Mouse (Mus musculus) C2C12 (cell line): ENCODE measurements at regions not wholly inside any gene's neighbourhood (a gene's known extent, or its start where the extent isn't known, plus 50 kb on each side); places are given as distances from the start of the nearest gene placed in this dataset.

ENCODE experiments used
- H3K27me3 ChIP-seq: one replicate; pipeline ENCODE4 v1.6.1; 2011; ENCODE audit not compliant: control insufficient read depth, insufficient read depth, insufficient read length
- H3K36me3 ChIP-seq: one replicate; pipeline ENCODE4 v1.6.1; 2011; ENCODE audit not compliant: control insufficient read depth, insufficient read depth
- H3K4me3 ChIP-seq: one replicate; pipeline ENCODE4 v1.5.1; 2011; ENCODE audit warnings: mild to moderate bottlenecking, control low read depth; ENCODE audit not compliant: poor library complexity, insufficient read depth, severe bottlenecking
- H3K79me2 ChIP-seq: one replicate; pipeline ENCODE4 v1.6.1; 2011; ENCODE audit not compliant: control insufficient read depth, insufficient read depth
- H3K79me3 ChIP-seq: one replicate; pipeline ENCODE4 v1.6.1; 2011; ENCODE audit warnings: low read depth, control low read depth
- H3ac ChIP-seq: one replicate; pipeline ENCODE3; 2011; ENCODE audit warnings: low read depth; ENCODE audit not compliant: control insufficient read depth, insufficient read length
- CEBPB ChIP-seq: IDR thresholded peaks from one replicate; pipeline ENCODE4 v1.6.1; 2011; ENCODE audit warnings: low read depth, mild to moderate bottlenecking, control low read depth, moderate library complexity
- CTCF ChIP-seq: IDR thresholded peaks from one replicate; pipeline ENCODE4 v1.5.1; 2011; ENCODE audit not compliant: control insufficient read depth, insufficient read depth, insufficient read length
- FOSL1 ChIP-seq: IDR thresholded peaks from one replicate; pipeline ENCODE4 v1.8.0; 2011; ENCODE audit warnings: mild to moderate bottlenecking, low read length; ENCODE audit not compliant: poor library complexity, insufficient read depth, severe bottlenecking
- MAX ChIP-seq: IDR thresholded peaks from one replicate; pipeline ENCODE4 v1.6.1; 2011; ENCODE audit warnings: mild to moderate bottlenecking, control low read depth
- MYOD1 ChIP-seq: IDR thresholded peaks from one replicate; pipeline ENCODE4 v1.6.1; 2011; ENCODE audit warnings: low read depth; ENCODE audit not compliant: control insufficient read depth, insufficient read length
- MYOG ChIP-seq: IDR thresholded peaks from one replicate; pipeline ENCODE4 v1.6.1; 2011; ENCODE audit not compliant: control insufficient read depth, insufficient read length; ENCODE audit errors: extremely low read depth
- USF1 ChIP-seq: IDR thresholded peaks from one replicate; pipeline ENCODE4 v1.6.1; 2011; ENCODE audit warnings: low read depth, mild to moderate bottlenecking, control low read depth, moderate library complexity

DNA sequence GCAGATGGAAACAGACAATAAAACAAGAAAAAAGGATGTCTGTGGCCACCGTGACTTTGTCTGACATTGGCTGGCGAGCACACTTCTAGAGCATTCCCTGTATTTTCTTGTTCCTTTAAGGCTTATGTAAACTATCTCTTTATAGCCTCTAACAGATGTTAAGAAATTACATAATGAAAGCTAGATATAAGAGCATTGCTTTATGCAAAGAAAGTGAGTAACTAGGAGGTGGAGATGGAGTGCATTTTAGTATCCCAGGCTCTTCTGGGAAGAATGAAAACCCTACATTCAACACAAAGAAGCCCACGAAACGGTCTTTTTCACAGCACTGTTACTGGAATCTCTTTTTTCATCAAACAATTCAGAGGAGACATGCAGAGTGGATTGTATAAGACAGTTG, 304.4 kb downstream of the Adamts20 start:
- TF ChIP-seq MAX: no peak
- no peak for TF ChIP-seq FOSL1
- TF ChIP-seq MYOG: no peak
- TF ChIP-seq USF1: no peak
- no peak for TF ChIP-seq MYOD1
- TF ChIP-seq CEBPB: no peak
- TF ChIP-seq CTCF: no peak
- Histone ChIP-seq H3K36me3 (no peaks in the 10 kb centered on the region), H3K27me3 (no peaks in the 10 kb centered on the region)

DNA sequence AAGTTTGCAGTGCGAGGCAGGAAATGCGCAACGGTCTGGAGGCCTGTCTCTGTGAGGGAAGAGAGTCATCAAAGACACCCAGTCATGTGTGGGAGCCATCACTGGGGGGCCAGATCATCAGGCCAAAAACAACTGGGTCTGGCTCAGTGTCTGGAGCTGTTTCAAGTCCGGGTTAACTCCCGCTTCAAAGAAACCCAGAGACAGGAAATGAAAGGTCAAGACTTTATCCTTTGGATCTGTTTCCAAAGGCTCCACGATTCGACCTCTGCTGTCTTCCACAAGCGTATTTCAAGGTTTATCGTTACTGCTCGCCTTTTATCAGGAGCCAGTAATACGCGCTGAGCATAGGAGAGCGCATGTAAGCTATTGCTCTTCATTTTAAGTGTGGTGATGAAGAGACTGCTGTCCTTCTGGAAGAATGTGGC, 325.7 kb downstream of the Adamts20 start:
- H3K4me3 ChIP-seq: no peak overlapping the region
- TF ChIP-seq CTCF: no peak
- TF ChIP-seq MYOD1: no peak
- TF ChIP-seq MAX: no peak
- no peak for TF ChIP-seq USF1
- no peak for TF ChIP-seq MYOG
- no peak for TF ChIP-seq CEBPB
- no peak for TF ChIP-seq FOSL1
- no peaks in the 10 kb centered on the region for H3K27me3 ChIP-seq
- no peaks in the 10 kb centered on the region for H3K79me2 ChIP-seq
- H3K79me3 ChIP-seq: no peaks in the 10 kb centered on the region
- H3K36me3 ChIP-seq: no peaks in the 10 kb centered on the region
- H3ac ChIP-seq: no peak overlapping the region

More for the DNA sequence above, 304.4 kb downstream of the Adamts20 start:
- no peaks in the 10 kb centered on the region for H3K79me3 ChIP-seq
- H3K4me3 ChIP-seq: no peak overlapping the region
- H3ac ChIP-seq: no peak overlapping the region
- H3K79me2 ChIP-seq: no peaks in the 10 kb centered on the region

DNA sequence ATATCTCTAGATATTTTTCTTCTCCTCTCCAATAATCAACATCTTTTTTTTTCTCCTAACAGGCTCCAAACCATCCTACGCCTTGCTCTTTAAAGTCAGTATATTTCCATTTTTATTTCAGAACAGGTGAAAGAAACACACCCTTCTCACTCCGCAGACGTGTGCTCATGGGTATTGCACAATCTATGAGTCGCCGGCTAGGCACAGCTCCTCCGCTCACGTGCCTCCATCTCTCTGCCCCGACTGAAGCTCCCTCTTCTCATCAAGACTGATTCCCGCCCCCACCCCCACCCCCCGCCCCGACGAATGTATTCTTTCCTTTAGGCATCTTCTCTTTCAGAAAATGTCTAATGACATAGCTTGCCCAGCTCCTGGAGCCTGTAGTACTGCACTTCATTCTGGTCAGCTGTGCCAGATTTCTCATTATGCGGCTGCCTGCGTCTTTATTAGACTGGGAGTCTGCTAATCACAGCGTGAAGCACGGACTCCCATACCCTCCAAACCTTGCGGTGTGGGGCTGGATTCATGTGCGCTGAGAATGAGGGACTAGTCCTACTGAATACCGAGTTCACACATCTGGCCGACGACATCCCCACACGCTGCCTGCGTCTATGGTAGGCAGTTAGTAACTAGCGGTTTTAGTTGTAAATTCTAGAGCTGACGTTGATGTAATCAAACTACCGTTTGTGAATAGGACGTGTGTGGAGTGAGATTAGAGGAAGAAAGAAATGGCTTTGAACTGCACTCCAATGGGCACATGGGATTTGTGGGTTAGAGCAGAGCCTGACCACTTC, 327.9 kb downstream of the Adamts20 start:
- no peaks in the 10 kb centered on the region for H3K36me3 ChIP-seq
- TF ChIP-seq USF1 (no peak), FOSL1 (no peak), CEBPB (no peak), MAX (no peak), MYOG (no peak), CTCF (no peak), MYOD1 (no peak)
- no peaks in the 10 kb centered on the region for H3K79me2 ChIP-seq
- no peaks in the 10 kb centered on the region for H3K79me3 ChIP-seq
- no peaks in the 10 kb centered on the region for H3K27me3 ChIP-seq
- no peak overlapping the region for H3K4me3 ChIP-seq
- H3ac ChIP-seq: no peak overlapping the region

DNA sequence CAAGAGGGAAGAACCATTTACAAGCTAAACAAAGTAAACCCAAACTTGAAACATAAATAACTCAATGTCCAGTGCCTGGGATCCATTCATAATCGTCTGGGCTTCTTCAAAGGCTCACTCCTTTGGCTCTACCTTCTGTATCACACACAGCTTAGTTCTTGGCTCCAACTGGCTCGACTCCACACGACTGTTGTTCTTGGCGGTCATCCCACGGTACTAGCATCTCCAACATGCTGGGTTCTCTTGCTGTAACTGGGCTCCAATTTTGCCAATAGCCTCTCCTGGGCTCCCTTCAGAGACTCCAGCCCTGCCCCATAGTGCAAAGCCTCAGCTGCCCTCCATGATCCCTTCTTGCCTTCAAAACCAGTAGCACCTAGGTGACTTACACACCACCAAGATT, 352.4 kb downstream of the Adamts20 start:
- Histone ChIP-seq H3K79me2 (no peaks in the 10 kb centered on the region), H3ac (no peak overlapping the region), H3K36me3 (no peaks in the 10 kb centered on the region), H3K27me3 (no peaks in the 10 kb centered on the region), H3K79me3 (no peaks in the 10 kb centered on the region), H3K4me3 (no peak overlapping the region)
- TF ChIP-seq CTCF (no peak), MYOD1 (no peak), FOSL1 (no peak), USF1 (no peak), MAX (no peak), CEBPB (no peak), MYOG (no peak)

DNA sequence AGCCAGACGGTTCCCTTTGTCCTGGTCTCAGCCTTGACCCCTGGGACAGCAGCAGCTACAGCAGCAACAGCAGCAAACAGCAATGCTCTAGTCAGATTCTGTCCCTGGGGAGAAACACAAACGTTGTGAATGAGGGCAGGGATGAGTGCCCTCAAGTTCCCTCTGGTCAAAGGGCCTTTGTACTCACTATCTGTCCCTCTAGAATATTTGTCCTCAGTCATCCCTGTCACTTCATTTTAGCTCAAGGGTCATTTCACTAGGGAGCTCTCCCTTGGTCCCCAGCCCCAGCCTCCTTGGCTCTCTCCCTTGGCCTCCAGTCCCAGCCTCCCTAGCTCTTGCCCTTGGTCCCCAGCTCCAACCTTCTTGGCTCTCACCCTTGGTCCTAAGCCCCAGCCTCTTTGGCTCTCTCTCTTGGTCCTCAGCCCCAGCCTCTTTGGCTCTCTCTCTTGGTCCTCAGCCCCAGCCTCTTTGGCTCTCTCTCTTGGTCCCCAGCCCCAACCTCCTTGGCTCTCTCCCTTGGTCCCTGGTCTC, 358.0 kb downstream of the Adamts20 start:
- no peaks in the 10 kb centered on the region for H3K36me3 ChIP-seq
- H3K79me3 ChIP-seq: no peaks in the 10 kb centered on the region
- no peaks in the 10 kb centered on the region for H3K79me2 ChIP-seq
- TF ChIP-seq FOSL1 (no peak), USF1 (no peak), CEBPB (no peak), MAX (no peak), CTCF (no peak), MYOD1 (no peak), MYOG (no peak)
- no peaks in the 10 kb centered on the region for H3K27me3 ChIP-seq
- no peak overlapping the region for H3K4me3 ChIP-seq
- H3ac ChIP-seq: no peak overlapping the region
